Comparison of ENCODE assay signal across 1 mouse cellular context in genomic region chr14:121876190-121876589, GRCm38 (mm10). TPM values are rescaled to one million over a fixed set of nuclear protein-coding genes. Genes with fewer than 3 reads are reported as not detected.
"Had no signal": no experiment of that assay in that cellular context is flagged by ENCODE, and none has a peak within 500 bp of the region (broad histone marks: within the 10 kb centered on the region; RNA-seq: fewer than 3 reads in every experiment).

No protein-coding gene starts in this region.

RNA-seq across cellular contexts. Expression of gene Gpr18, which starts 39.4 kb away (rescaled TPM):
- polyA plus RNA-seq: neural tube, embryonic 15.5 days had no signal
